Mouse (Mus musculus) embryonic facial prominence, embryonic 15.5 days (tissue): ENCODE measurements around the gene Clasp1. TPM values are rescaled to one million over a fixed set of nuclear protein-coding genes. Genes with fewer than 3 reads are reported as not detected.

ENCODE experiments used
- ATAC-seq: fragments of 200-750 bp; cut with Nextera tagmentation; 2 replicates; pipeline ENCODE4 v1.8.0; 2017; ENCODE audit warnings: low read depth, moderate TSS enrichment; ENCODE audit not compliant: insufficient number of reproducible peaks, low FRiP score, low TSS enrichment
- H3K27ac ChIP-seq: fragments of 300-500 bp; sonication (generic); replicated peaks from 2 replicates; pipeline ENCODE4 v1.5.1; 2015; ENCODE audit warnings: mild to moderate bottlenecking, inconsistent platforms
- H3K27me3 ChIP-seq: fragments of 300-500 bp; sonication (generic); 2 replicates; pipeline ENCODE4 v1.6.1; 2015; ENCODE audit warnings: inconsistent platforms
- H3K36me3 ChIP-seq: fragments of 300-500 bp; sonication (generic); 2 replicates; pipeline ENCODE4 v1.6.1; 2015; ENCODE audit warnings: mild to moderate bottlenecking, inconsistent platforms
- H3K4me1 ChIP-seq: fragments of 300-500 bp; sonication (generic); 2 replicates; pipeline ENCODE4 v1.6.1; 2015; ENCODE audit warnings: inconsistent platforms
- H3K4me2 ChIP-seq: fragments of 300-500 bp; sonication (generic); replicated peaks from 2 replicates; pipeline ENCODE4 v1.6.1; 2015; ENCODE audit warnings: mild to moderate bottlenecking, inconsistent platforms
- H3K4me3 ChIP-seq: fragments of 300-500 bp; sonication (generic); replicated peaks from 2 replicates; pipeline ENCODE4 v1.5.1; 2015; ENCODE audit warnings: mild to moderate bottlenecking, inconsistent platforms
- H3K9ac ChIP-seq: fragments of 300-500 bp; sonication (generic); 2 replicates; pipeline ENCODE4 v1.6.1; 2015; ENCODE audit warnings: inconsistent platforms
- H3K9me3 ChIP-seq: fragments of 300-500 bp; sonication (generic); replicated peaks from 2 replicates; pipeline ENCODE4 v1.6.1; 2016; ENCODE audit warnings: inconsistent platforms
- WGBS: fragments of 180-500 bp; shearing (Covaris S2); methylation state at CpG from one replicate; pipeline ENCODE4 v1.1.7; 2015; 5-methylcytosine and 5-hydroxymethylcytosine counted together
- polyA plus RNA-seq: library from polyadenylated mRNA; unstranded; fragments of >200 nt; fragmentation: Nextera tagmentation; extraction: Ambion mirVana; gene quantifications from 2 replicates; pipeline ENCODE4 v1.2.1, GENCODE M21; 2015

Gene Clasp1
- polyA plus RNA-seq, 1 experiment from 2014 or later: 48.6 TPM

DNA sequence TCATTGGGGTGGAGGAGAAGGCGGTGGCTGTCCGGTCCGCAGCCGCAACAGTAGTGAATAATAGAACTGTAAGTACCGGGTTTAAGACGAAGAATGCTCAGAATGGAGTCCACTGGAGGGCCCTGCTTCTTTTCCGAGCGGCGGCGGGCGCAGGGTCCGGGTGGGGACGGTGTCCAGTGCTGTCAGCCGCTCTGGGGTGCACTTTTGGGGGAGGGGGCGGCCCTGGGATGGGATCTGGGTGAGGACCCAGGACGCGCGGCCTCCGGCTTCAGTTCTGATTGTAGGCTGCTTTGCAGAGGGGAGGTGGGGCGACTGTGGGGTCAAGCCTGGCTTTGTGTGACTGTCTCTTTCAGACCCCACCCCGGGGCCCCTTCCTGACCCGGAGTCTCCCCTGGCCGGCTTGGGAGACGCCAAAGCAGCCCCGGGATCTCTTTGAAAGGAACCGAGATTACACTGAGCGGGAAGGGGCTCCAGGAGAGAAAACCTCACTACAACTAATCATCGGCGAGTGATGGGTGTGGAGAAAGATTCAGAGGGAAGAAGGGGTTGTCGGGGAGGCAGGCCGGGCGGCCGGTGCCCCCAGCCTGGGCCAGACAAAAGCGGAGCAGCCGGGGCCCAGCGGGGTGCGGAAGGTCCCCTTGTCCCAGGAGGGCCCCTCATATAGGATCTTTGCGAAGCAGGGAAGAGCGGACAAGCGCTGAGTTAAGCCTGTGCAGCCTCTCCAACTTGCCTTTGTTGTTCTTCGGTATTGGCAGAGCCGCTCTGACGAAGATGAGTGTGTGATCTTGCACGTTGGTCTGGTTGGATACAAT lies 802 bp downstream of the Clasp1 start:
- Histone ChIP-seq H3K4me3 (peak overlapping the region; percentile 78), H3K36me3 (peaks cover 11% of the 10 kb centered on the region; the same call in 1 of the 2 replicates), H3K27ac (peak overlapping the region; percentile 95), H3K27me3 (no peaks in the 10 kb centered on the region), H3K4me2 (peak overlapping the region; percentile 57), H3K4me1 (peaks cover 18% of the 10 kb centered on the region), H3K9me3 (no peaks in the 10 kb centered on the region), H3K9ac (peak overlapping the region; percentile 78)
- peak; percentile 30 for ATAC-seq
- under 1% methylated on average over 43 of the region's 44 CpGs for WGBS

DNA sequence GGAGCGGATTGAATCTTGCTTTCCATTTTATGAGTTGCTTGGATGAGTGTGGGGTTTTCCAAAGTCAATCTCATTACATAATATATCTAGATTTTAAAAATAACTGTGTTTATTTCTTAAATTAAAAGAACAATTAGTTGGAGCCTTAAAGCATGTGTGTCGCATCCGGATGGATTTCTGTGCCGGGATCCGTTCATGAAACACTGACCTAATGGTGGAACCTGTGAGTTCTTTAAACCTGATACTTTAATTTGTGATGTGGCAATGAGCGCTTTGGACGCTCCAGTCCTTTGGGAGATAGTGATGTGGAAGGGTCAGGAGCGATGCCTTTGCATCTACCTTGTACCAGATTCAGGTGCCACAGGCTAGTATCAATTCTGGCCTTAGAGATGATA lies 1.4 kb downstream of the Clasp1 start:
- peak overlapping the region; percentile 95 for H3K27ac ChIP-seq
- peaks cover 18% of the 10 kb centered on the region for H3K4me1 ChIP-seq
- no peak for ATAC-seq
- peak overlapping the region; percentile 78 for H3K9ac ChIP-seq
- no peaks in the 10 kb centered on the region for H3K9me3 ChIP-seq
- H3K4me2 ChIP-seq: peak overlapping the region; percentile 57
- peak overlapping the region; percentile 78 for H3K4me3 ChIP-seq
- no peaks in the 10 kb centered on the region for H3K27me3 ChIP-seq
- H3K36me3 ChIP-seq: peaks cover 11% of the 10 kb centered on the region; the same call in 1 of the 2 replicates
- WGBS: 8% methylated on average over 8 of the region's 8 CpGs

DNA sequence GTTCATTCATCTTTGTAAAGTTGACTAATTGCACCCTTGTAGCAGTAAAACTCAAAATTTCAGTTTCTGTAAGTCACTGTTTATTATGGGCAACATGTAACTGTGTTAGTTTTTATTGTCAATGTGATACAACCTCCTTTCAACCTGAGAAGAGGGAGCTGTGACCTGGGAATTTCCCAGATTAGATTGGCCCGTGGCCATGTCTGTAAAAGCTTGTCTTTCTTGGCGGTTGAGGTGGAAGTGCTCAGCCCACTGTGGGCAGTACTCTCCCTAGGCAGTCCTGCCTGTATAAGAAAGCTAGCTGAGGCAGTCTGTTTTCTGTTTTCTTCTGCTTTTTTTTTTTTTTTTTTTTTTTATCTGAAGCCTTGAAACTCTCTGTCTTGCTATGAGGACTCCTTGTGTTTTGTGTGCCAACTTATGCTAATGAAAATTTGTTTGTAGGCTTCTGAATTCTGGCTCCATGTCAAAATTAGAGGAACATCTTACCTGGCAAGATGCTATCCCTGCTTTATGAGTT lies 2.1 kb downstream of the Clasp1 start:
- peak overlapping the region; percentile 57 for H3K4me2 ChIP-seq
- ATAC-seq: no peak
- peaks cover 18% of the 10 kb centered on the region for H3K4me1 ChIP-seq
- no peaks in the 10 kb centered on the region for H3K9me3 ChIP-seq
- WGBS: 76% methylated on average over 2 of the region's 2 CpGs
- H3K27me3 ChIP-seq: no peaks in the 10 kb centered on the region
- peak overlapping the region; percentile 78 for H3K4me3 ChIP-seq
- peaks cover 15% of the 10 kb centered on the region; the same call in 1 of the 2 replicates for H3K36me3 ChIP-seq
- no peak overlapping the region for H3K9ac ChIP-seq
- H3K27ac ChIP-seq: no peak overlapping the region

DNA sequence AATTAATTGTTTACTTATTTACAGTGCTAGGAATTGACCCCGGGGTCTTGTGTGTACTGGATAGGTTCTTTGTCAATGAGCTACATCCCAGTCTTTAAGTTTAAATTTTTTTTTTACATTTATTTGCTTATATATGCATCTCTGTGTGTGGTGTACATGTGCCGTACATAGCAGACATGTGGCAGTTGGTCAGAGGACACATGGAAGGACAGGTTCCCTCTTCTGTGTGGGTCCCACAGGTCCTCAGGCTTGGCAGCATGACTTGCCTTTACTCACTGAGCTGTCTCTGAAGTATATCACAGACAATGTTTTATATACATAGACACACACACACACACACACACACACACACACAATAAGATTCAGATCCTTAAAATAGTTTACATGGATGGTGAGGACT lies 3.4 kb downstream of the Clasp1 start:
- H3K27ac ChIP-seq: no peak overlapping the region
- peaks cover 15% of the 10 kb centered on the region; the same call in 1 of the 2 replicates for H3K36me3 ChIP-seq
- H3K4me1 ChIP-seq: peaks cover 18% of the 10 kb centered on the region
- H3K9me3 ChIP-seq: no peaks in the 10 kb centered on the region
- H3K4me2 ChIP-seq: no peak overlapping the region
- no peak for ATAC-seq
- H3K27me3 ChIP-seq: no peaks in the 10 kb centered on the region
- H3K4me3 ChIP-seq: no peak overlapping the region
- 80% methylated on average over 2 of the region's 2 CpGs for WGBS
- no peak overlapping the region for H3K9ac ChIP-seq

DNA sequence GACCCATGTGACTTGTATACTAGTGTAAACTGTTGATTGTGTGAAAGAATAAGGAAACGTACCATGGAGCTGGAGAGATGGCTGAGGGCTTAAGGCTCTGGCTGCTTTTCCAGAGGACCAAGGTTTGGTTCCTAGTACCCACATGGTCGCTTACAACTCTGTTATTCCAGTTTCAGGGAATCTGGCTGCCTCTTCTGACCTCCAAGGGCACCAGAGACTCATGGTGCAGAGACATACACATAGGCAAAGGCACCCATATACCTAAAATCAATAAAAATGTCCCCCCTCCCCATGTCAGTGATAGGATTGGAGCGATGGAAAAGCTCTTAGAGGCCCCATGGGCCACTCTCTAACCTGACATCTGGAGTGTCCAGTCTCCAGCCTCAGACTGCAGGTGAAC lies 5.1 kb downstream of the Clasp1 start:
- H3K27ac ChIP-seq: no peak overlapping the region
- no peak overlapping the region for H3K4me3 ChIP-seq
- H3K4me1 ChIP-seq: peaks cover 13% of the 10 kb centered on the region
- H3K9me3 ChIP-seq: no peaks in the 10 kb centered on the region
- WGBS: 94% methylated on average over 3 of the region's 3 CpGs
- no peak overlapping the region for H3K9ac ChIP-seq
- H3K36me3 ChIP-seq: peaks cover 15% of the 10 kb centered on the region; the same call in 1 of the 2 replicates
- no peak overlapping the region for H3K4me2 ChIP-seq
- H3K27me3 ChIP-seq: no peaks in the 10 kb centered on the region
- no peak for ATAC-seq

DNA sequence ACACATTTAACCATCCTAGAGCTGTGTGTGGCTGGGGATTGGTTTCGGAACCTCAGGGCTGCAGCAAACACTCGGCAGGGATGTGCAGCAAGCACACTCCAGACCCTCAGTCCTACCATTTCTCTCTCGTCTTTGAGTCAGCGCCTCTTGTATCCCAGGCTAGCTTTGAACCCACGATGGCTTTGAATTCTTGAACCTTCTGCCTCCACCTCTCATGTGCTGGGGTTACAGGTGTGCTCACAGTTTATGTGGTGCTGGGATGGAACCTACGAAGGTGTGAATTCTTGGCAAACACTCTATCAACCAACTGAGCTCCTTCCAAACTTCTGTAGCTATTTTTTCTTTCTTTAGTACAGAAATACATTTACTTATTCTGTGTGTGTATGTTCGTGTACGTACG lies 9.0 kb downstream of the Clasp1 start:
- ATAC-seq: no peak
- Histone ChIP-seq H3K4me1 (peaks cover 4% of the 10 kb centered on the region; the same call in 1 of the 2 replicates), H3K4me3 (no peak overlapping the region), H3K9ac (no peak overlapping the region), H3K27me3 (no peaks in the 10 kb centered on the region), H3K27ac (no peak overlapping the region), H3K36me3 (peaks cover 15% of the 10 kb centered on the region; the same call in 1 of the 2 replicates), H3K4me2 (no peak overlapping the region), H3K9me3 (no peaks in the 10 kb centered on the region)
- 93% methylated on average over 9 of the region's 9 CpGs for WGBS

DNA sequence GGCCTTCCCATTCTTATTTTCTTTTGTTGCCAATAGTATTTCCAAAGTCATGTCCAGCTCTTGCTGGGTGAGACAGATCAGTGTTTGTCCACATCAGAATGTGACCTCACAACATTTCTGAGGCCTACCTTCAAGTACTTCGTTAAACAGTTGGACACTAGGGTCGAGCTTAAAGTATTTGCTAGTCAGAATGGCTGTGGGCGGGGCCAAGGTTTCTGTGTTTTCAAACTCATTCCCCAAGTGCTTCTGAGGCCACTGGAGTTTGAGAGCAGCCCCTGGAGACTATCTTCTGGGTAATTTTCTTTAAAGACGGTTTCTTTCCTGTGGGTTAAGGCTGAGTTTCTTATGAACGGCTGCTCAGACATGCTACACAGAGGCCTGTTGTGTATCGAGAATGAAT lies 9.7 kb downstream of the Clasp1 start:
- Histone ChIP-seq H3K27ac (no peak overlapping the region), H3K4me2 (no peak overlapping the region), H3K4me3 (no peak overlapping the region), H3K9me3 (no peaks in the 10 kb centered on the region), H3K36me3 (peaks cover 11% of the 10 kb centered on the region; the same call in 1 of the 2 replicates), H3K9ac (no peak overlapping the region), H3K27me3 (no peaks in the 10 kb centered on the region), H3K4me1 (peaks cover 4% of the 10 kb centered on the region; the same call in 1 of the 2 replicates)
- no peak for ATAC-seq
- WGBS: 57% methylated on average over 6 of the region's 6 CpGs

DNA sequence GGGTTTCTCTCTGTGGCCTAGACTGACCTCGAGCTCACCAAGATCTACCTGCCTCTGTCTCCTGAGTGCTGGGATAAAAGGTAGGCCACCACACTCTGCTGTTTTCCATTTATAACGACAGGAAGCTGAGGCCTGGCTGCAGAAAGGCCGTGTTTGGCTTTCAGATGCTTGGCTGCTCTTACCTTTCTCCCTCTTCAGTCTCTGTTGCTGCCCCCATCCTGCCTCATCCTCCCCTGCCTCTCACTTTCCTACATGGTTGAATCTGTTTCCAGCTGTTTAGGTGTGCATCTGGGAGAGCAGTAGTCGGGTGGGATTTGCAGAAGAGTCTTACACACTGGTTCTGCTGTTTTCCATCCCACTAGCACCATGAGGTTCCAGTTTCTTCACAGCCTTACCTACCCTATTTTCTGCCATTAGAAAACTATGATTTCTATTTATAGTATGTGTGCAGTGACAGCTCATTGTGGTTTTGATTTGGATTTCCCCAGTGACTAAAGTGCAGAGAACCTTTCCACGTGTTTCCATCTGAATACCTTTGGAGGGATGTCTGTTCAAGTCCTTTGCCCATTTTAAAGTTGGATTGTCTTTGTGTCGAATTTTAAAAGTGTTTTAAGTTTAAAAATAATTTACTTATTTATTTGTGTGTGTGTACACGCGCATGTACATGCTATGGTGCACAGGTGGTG lies 10.9 kb downstream of the Clasp1 start:
- no peaks in the 10 kb centered on the region for H3K9me3 ChIP-seq
- ATAC-seq: no peak
- no peak overlapping the region for H3K9ac ChIP-seq
- peaks cover 4% of the 10 kb centered on the region; the same call in 1 of the 2 replicates for H3K4me1 ChIP-seq
- no peak overlapping the region for H3K4me2 ChIP-seq
- no peak overlapping the region for H3K4me3 ChIP-seq
- H3K27me3 ChIP-seq: no peaks in the 10 kb centered on the region
- WGBS: 81% methylated on average over 8 of the region's 8 CpGs
- H3K36me3 ChIP-seq: peaks cover 4% of the 10 kb centered on the region; the same call in 1 of the 2 replicates
- no peak overlapping the region for H3K27ac ChIP-seq

DNA sequence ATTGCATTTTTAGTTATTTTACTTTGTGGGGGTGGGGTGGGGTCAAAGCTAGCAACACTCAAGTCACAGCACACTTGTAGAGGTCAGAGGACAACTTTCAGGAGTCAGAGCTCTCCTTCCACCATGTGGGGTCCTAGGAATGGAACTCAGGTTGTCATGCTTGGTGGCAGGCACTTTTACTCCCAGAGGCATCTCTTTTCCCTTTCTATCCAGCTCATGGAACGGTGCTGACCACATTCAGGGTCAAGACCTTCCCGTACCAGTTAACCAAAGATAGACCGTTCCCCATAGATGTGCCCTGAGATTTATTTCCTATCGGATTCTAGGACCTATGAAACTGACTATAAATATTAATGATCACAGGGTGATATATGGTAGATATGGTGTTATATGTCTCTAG lies 13.1 kb downstream of the Clasp1 start:
- no peak overlapping the region for H3K4me2 ChIP-seq
- no peaks in the 10 kb centered on the region for H3K27me3 ChIP-seq
- no peaks in the 10 kb centered on the region for H3K36me3 ChIP-seq
- no peak for ATAC-seq
- no peaks in the 10 kb centered on the region for H3K9me3 ChIP-seq
- H3K9ac ChIP-seq: no peak overlapping the region
- H3K27ac ChIP-seq: no peak overlapping the region
- WGBS: 85% methylated on average over 4 of the region's 4 CpGs
- H3K4me1 ChIP-seq: peaks cover 4% of the 10 kb centered on the region; the same call in 1 of the 2 replicates
- H3K4me3 ChIP-seq: no peak overlapping the region

DNA sequence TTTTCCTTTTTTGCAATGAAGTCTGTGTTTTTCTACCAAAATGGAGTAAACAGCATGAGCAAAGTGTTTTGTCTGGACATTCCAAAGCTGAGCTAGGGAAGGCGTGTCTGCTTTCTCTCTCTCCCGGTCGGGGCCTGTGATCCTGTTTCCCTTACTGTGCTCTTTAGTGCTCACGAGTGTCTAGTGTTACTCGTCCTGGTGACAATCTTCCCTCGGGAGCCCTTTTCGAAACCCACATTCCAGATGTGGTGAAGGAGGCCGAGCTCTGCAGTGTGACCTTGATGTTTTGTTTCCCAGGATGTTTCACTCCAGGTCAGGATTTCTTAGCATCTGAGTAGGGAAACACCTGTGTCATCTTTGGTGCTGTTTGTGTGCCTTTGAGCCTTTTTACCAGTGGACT lies 13.7 kb downstream of the Clasp1 start:
- H3K4me1 ChIP-seq: peaks cover 4% of the 10 kb centered on the region; the same call in 1 of the 2 replicates
- no peak for ATAC-seq
- no peaks in the 10 kb centered on the region for H3K9me3 ChIP-seq
- H3K4me3 ChIP-seq: no peak overlapping the region
- no peak overlapping the region for H3K27ac ChIP-seq
- no peak overlapping the region for H3K9ac ChIP-seq
- 22% methylated on average over 8 of the region's 8 CpGs for WGBS
- no peak overlapping the region for H3K4me2 ChIP-seq
- no peaks in the 10 kb centered on the region for H3K36me3 ChIP-seq
- no peaks in the 10 kb centered on the region for H3K27me3 ChIP-seq

DNA sequence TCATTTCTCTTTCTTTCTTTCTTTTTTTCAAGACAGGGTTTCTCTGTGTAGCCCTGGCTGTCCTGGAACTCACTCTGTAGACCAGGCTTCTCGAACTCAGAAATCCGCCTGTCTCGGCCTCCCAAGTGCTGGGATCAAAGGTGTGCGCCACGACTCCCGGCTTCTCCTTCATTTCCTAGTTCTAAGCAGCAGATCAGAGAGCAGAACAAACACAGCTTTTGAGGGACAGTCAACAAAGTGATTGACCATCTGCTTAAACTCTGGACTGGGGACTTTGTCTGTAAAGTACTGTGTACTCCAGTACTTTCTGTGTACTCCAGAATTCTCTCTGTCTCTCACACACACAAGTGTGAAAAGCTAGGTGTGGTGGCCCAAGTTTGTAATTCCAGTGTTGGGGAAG lies 14.1 kb downstream of the Clasp1 start:
- no peak overlapping the region for H3K4me3 ChIP-seq
- no peak for ATAC-seq
- peaks cover 4% of the 10 kb centered on the region; the same call in 1 of the 2 replicates for H3K4me1 ChIP-seq
- H3K27ac ChIP-seq: no peak overlapping the region
- H3K36me3 ChIP-seq: no peaks in the 10 kb centered on the region
- no peak overlapping the region for H3K4me2 ChIP-seq
- 85% methylated on average over 6 of the region's 6 CpGs for WGBS
- H3K27me3 ChIP-seq: no peaks in the 10 kb centered on the region
- H3K9ac ChIP-seq: no peak overlapping the region
- no peaks in the 10 kb centered on the region for H3K9me3 ChIP-seq
